Mouse (Mus musculus) myocyte (in vitro differentiated cells): ENCODE results near the gene Zfp367.

Source experiments
- CEBPB ChIP-seq: IDR thresholded peaks from 2 replicates; pipeline ENCODE4 v1.6.1; 2011; ENCODE audit warnings: mild to moderate bottlenecking, moderate library complexity; ENCODE audit not compliant: poor library complexity, insufficient read depth, severe bottlenecking
- E2F4 ChIP-seq: IDR thresholded peaks from one replicate; pipeline ENCODE4 v1.6.1; 2011; ENCODE audit warnings: mild to moderate bottlenecking, control low read depth, moderate library complexity; ENCODE audit not compliant: insufficient read depth
- MAX ChIP-seq: IDR thresholded peaks from one replicate; pipeline ENCODE4 v1.6.1; 2011; ENCODE audit warnings: low read depth, mild to moderate bottlenecking, control low read depth
- MYOD1 ChIP-seq, 3 experiments: IDR thresholded peaks; one replicate each; pipeline ENCODE4 v1.6.1; 2011; ENCODE audit warnings: control low read depth in 2 of 3, low read depth in 2 of 3, mild to moderate bottlenecking in 2 of 3, moderate library complexity in 1 of 3; ENCODE audit not compliant: insufficient read length in 2 of 3, control insufficient read depth in 1 of 3
- MYOG ChIP-seq, 3 experiments: IDR thresholded peaks; one replicate each; pipeline ENCODE4 v1.6.1; 2011; ENCODE audit warnings: control low read depth in 2 of 3, low read depth in 2 of 3, mild to moderate bottlenecking in 2 of 3; ENCODE audit not compliant: insufficient read length in 2 of 3, control insufficient read depth in 1 of 3, insufficient read depth in 1 of 3
- POLR2A ChIP-seq: IDR thresholded peaks from one replicate; pipeline ENCODE4 v1.6.1; 2011; ENCODE audit warnings: low read depth, mild to moderate bottlenecking, control low read depth, moderate library complexity; ENCODE audit not compliant: insufficient read length
- POLR2AphosphoS2 ChIP-seq: IDR thresholded peaks from one replicate; pipeline ENCODE4 v1.6.1; 2011; ENCODE audit warnings: low read depth, control low read depth; ENCODE audit not compliant: insufficient read length
- REST ChIP-seq: IDR thresholded peaks from one replicate; pipeline ENCODE4 v1.6.1; 2011; ENCODE audit warnings: mild to moderate bottlenecking, control low read depth, moderate library complexity; ENCODE audit not compliant: insufficient read depth, insufficient read length
- SRF ChIP-seq: IDR thresholded peaks from one replicate; pipeline ENCODE4 v1.6.1; 2011; ENCODE audit warnings: low read depth; ENCODE audit not compliant: control insufficient read depth, insufficient read length
- TCF12 ChIP-seq: IDR thresholded peaks from one replicate; pipeline ENCODE4 v1.6.1; 2011; ENCODE audit warnings: mild to moderate bottlenecking, control low read depth; ENCODE audit not compliant: poor library complexity, insufficient read depth, severe bottlenecking
- TCF3 ChIP-seq: IDR thresholded peaks from one replicate; pipeline ENCODE4 v1.6.1; 2011; ENCODE audit warnings: low read depth, control low read depth; ENCODE audit not compliant: insufficient read length
- USF1 ChIP-seq: IDR thresholded peaks from one replicate; pipeline ENCODE4 v1.6.1; 2011; ENCODE audit warnings: low read depth, mild to moderate bottlenecking, control low read depth, moderate library complexity

GRCm38 (mm10) chr13:64093341-64093740, 59.7 kb downstream of the Zfp367 start:
- TF ChIP-seq MYOG (IDR thresholded peaks at IDR 0.05; ENCODE audit: control insufficient read depth in 1 of 3, insufficient read depth in 1 of 3, insufficient read length in 2 of 3, low read depth in 2 of 3) (no peak), MAX (no peak), POLR2A (no peak), USF1 (no peak), POLR2AphosphoS2 (no peak), CEBPB (no peak), TCF3 (no peak), E2F4 (no peak), TCF12 (no peak), MYOD1 (IDR thresholded peaks at IDR 0.05; ENCODE audit: control insufficient read depth in 1 of 3, insufficient read length in 2 of 3, low read depth in 2 of 3) (no peak), REST (no peak), SRF (no peak)
